Mouse (Mus musculus) lung, embryonic 14.5 days (tissue): ENCODE measurements around the gene Pacrg. TPM values are rescaled to one million over a fixed set of nuclear protein-coding genes. Genes with fewer than 3 reads are reported as not detected.
A peak's percentile ranks its signal among the peaks of the same experiment; 100 is the strongest.

Experiments used
- ATAC-seq: fragments of 200-750 bp; cut with Nextera tagmentation; 2 replicates; pipeline ENCODE4 v1.8.0; 2017; ENCODE audit warnings: mild to moderate bottlenecking, moderate TSS enrichment, moderate library complexity; ENCODE audit not compliant: insufficient read depth
- DNase-seq: peaks from one replicate; pipeline ENCODE4 v3.0.0-alpha.2; 2015
- H3K27ac ChIP-seq: fragments of 300-500 bp; sonication (generic); 2 replicates; pipeline ENCODE4 v1.5.1; 2014; ENCODE audit warnings: low read depth, mild to moderate bottlenecking, moderate library complexity
- H3K27me3 ChIP-seq: fragments of 300-500 bp; sonication (generic); 2 replicates; pipeline ENCODE4 v1.6.1; 2014; ENCODE audit warnings: low read length, control low read depth; ENCODE audit not compliant: insufficient read depth
- H3K36me3 ChIP-seq: fragments of 300-500 bp; sonication (generic); 2 replicates; pipeline ENCODE4 v1.6.1; 2014; ENCODE audit warnings: control low read depth; ENCODE audit not compliant: insufficient read depth
- H3K4me1 ChIP-seq: fragments of 300-500 bp; sonication (generic); 2 replicates; pipeline ENCODE4 v1.6.1; 2014; ENCODE audit warnings: antibody characterized with exemption, control low read depth; ENCODE audit not compliant: insufficient read depth
- H3K4me2 ChIP-seq: fragments of 300-500 bp; sonication (generic); 2 replicates; pipeline ENCODE4 v1.6.1; 2014; ENCODE audit warnings: mild to moderate bottlenecking
- H3K4me3 ChIP-seq: fragments of 300-500 bp; sonication (generic); 2 replicates; pipeline ENCODE4 v1.5.1; 2014; ENCODE audit warnings: low read depth, low read length
- H3K9ac ChIP-seq: fragments of 300-500 bp; sonication (generic); 2 replicates; pipeline ENCODE4 v1.6.1; 2014
- H3K9me3 ChIP-seq: fragments of 300-500 bp; sonication (generic); 2 replicates; pipeline ENCODE4 v1.6.1; 2016; ENCODE audit warnings: low read depth, low read length, control low read depth
- CTCF ChIP-seq: IDR thresholded peaks from 2 replicates; pipeline ENCODE4 v1.5.1; 2016; ENCODE audit warnings: antibody characterized with exemption, low read depth
- WGBS: fragments of 180-500 bp; shearing (Covaris S2); extraction: QIAGEN DNeasy Blood & Tissue Kit; methylation state at CpG from one replicate; pipeline ENCODE4 v1.1.7; 2014; 5-methylcytosine and 5-hydroxymethylcytosine counted together
- polyA plus RNA-seq: library from polyadenylated mRNA; unstranded; fragments of >200 nt; fragmentation: Nextera tagmentation; extraction: Ambion mirVana; gene quantifications from 2 replicates; pipeline ENCODE4 v1.2.1, GENCODE M21; 2014

Gene Pacrg
- polyA plus RNA-seq, 1 experiment from 2014 or later = 2.2 TPM

DNA sequence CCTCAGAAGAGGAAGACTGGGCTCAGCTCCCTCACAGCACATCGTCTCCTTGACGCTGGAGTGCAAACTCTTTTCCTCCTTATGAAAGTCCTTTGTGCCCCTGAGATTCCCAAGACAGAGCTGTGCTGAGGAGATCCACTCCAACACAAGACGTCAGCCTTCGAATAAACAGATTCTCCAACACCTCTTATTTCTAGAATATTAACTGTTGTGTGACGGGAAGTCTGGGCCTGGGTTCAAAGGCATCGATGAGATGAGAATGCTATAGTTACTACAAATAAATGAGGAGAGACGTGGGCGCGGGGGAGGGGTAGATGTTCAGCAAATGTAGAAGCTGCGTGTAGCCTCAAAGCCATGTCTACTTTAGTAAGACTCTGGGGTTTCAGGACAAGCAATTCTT lies 270.8 kb downstream of the Pacrg start:
- Histone ChIP-seq H3K4me3 (no peak overlapping the region), H3K9ac (no peak overlapping the region), H3K27ac (peak overlapping the region; percentile 75), H3K9me3 (no peaks in the 10 kb centered on the region), H3K4me1 (peaks cover 8% of the 10 kb centered on the region), H3K27me3 (no peaks in the 10 kb centered on the region), H3K36me3 (no peaks in the 10 kb centered on the region), H3K4me2 (no peak overlapping the region)
- peak; percentile 93 for DNase-seq
- ATAC-seq = peak; percentile 91
- no peak for TF ChIP-seq CTCF
- WGBS = 34% methylated on average over 10 of the region's 10 CpGs

- H3K27me3 ChIP-seq = no peaks in the 10 kb centered on the region
- no peaks in the 10 kb centered on the region for H3K9me3 ChIP-seq
- no peak for ATAC-seq
- H3K27ac ChIP-seq = no peak overlapping the region
- no peak for DNase-seq
- H3K36me3 ChIP-seq = no peaks in the 10 kb centered on the region
- 76% methylated on average over 3 of the region's 3 CpGs for WGBS
- H3K4me1 ChIP-seq = peaks cover 8% of the 10 kb centered on the region
- H3K4me3 ChIP-seq = no peak overlapping the region
- TF ChIP-seq CTCF = no peak
- H3K4me2 ChIP-seq = no peak overlapping the region
- no peak overlapping the region for H3K9ac ChIP-seq
Measured at GRCm38 (mm10) chr17:10567411-10567810, 272.7 kb downstream of the Pacrg start.

GRCm38 (mm10) chr17:10564191-10564590 lies 275.9 kb downstream of the Pacrg start:
- peaks cover 8% of the 10 kb centered on the region for H3K4me1 ChIP-seq
- no peak overlapping the region for H3K4me2 ChIP-seq
- H3K27me3 ChIP-seq = no peaks in the 10 kb centered on the region
- no peak overlapping the region for H3K9ac ChIP-seq
- no peak overlapping the region for H3K4me3 ChIP-seq
- TF ChIP-seq CTCF = no peak
- no peaks in the 10 kb centered on the region for H3K9me3 ChIP-seq
- 85% methylated on average over 5 of the region's 5 CpGs for WGBS
- ATAC-seq (no peak), DNase-seq (no peak)
- no peaks in the 10 kb centered on the region for H3K36me3 ChIP-seq
- no peak overlapping the region for H3K27ac ChIP-seq

DNA sequence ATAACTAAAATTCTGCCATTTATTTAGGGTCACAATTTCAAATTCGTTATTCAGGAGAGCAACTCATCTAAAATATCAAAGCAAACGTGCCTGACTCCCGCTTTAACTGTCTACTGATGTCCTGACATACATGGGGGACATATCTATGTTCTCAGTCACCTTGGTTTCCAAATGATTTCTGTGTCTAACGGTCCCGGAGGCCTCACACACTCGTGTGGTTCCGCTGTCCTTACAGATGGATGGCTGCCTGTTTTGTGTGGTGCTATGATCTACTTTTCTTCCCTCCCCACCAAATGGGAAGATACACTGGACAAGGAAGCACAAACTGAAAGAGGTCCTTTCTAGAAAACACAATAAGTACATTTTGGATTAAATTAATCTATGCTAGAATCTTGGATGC lies 277.2 kb downstream of the Pacrg start:
- H3K27me3 ChIP-seq = no peaks in the 10 kb centered on the region
- ATAC-seq = no peak
- no peaks in the 10 kb centered on the region for H3K36me3 ChIP-seq
- no peak overlapping the region for H3K27ac ChIP-seq
- no peaks in the 10 kb centered on the region for H3K4me1 ChIP-seq
- no peaks in the 10 kb centered on the region for H3K9me3 ChIP-seq
- WGBS = 79% methylated on average over 7 of the region's 7 CpGs
- H3K9ac ChIP-seq = no peak overlapping the region
- no peak for TF ChIP-seq CTCF
- H3K4me2 ChIP-seq = no peak overlapping the region
- H3K4me3 ChIP-seq = no peak overlapping the region
- no peak for DNase-seq

DNA sequence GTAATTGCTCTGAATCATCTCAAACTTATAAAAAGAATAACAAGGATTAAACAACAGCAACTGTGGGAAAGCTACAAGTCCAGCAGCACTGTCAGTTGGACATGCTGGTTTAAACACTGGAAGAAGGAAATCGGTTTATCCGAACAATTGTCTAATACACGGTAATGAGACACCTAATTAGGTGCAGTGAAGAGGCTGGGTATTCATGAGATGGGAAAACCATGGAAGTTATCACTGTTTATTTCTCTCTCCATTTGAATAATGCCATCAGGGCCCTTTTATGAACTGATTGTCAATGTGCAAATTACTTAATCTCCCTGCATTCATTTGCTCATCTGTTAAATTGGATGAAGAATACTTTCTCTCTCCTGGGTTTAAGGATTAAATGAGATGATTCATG lies 280.1 kb downstream of the Pacrg start:
- DNase-seq (no peak), ATAC-seq (no peak)
- H3K27me3 ChIP-seq = no peaks in the 10 kb centered on the region
- H3K9ac ChIP-seq = no peak overlapping the region
- no peaks in the 10 kb centered on the region for H3K9me3 ChIP-seq
- TF ChIP-seq CTCF = no peak
- H3K36me3 ChIP-seq = no peaks in the 10 kb centered on the region
- no peak overlapping the region for H3K4me2 ChIP-seq
- H3K4me1 ChIP-seq = no peaks in the 10 kb centered on the region
- H3K4me3 ChIP-seq = no peak overlapping the region
- WGBS = 57% methylated on average over 3 of the region's 3 CpGs
- H3K27ac ChIP-seq = no peak overlapping the region

GRCm38 (mm10) chr17:10558671-10559070 lies 281.4 kb downstream of the Pacrg start:
- DNase-seq (peak; percentile 27), ATAC-seq (no peak)
- H3K9me3 ChIP-seq = no peaks in the 10 kb centered on the region
- H3K4me1 ChIP-seq = no peaks in the 10 kb centered on the region
- WGBS = 42% methylated on average over 8 of the region's 8 CpGs
- no peak overlapping the region for H3K9ac ChIP-seq
- H3K4me2 ChIP-seq = no peak overlapping the region
- H3K36me3 ChIP-seq = no peaks in the 10 kb centered on the region
- no peak overlapping the region for H3K27ac ChIP-seq
- no peaks in the 10 kb centered on the region for H3K27me3 ChIP-seq
- TF ChIP-seq CTCF = no peak
- H3K4me3 ChIP-seq = no peak overlapping the region

- TF ChIP-seq CTCF = no peak
- Histone ChIP-seq H3K4me2 (no peak overlapping the region), H3K4me3 (no peak overlapping the region), H3K9me3 (no peaks in the 10 kb centered on the region), H3K27ac (no peak overlapping the region), H3K9ac (no peak overlapping the region), H3K36me3 (no peaks in the 10 kb centered on the region), H3K27me3 (no peaks in the 10 kb centered on the region), H3K4me1 (no peaks in the 10 kb centered on the region)
- ATAC-seq = no peak
- no peak for DNase-seq
- 82% methylated on average over 16 of the region's 16 CpGs for WGBS
Measured at GRCm38 (mm10) chr17:10552295-10553056, 287.6 kb downstream of the Pacrg start.
